Mouse (Mus musculus) brain, adult 10 weeks (tissue): ENCODE measurements around the gene Rpl9-ps6. TPM values are rescaled to one million over a fixed set of nuclear protein-coding genes. Genes with fewer than 3 reads are reported as not detected.

Experiments used
- polyA plus RNA-seq: library from polyadenylated mRNA; stranded (reverse); fragments of 350-450 nt; fragmentation: Illumina TruSeq; extraction: RNeasy Lipid Tissue Mini Kit (QIAGEN cat#74804); gene quantifications from one replicate; pipeline ENCODE4 v1.2.3, GENCODE M21; 2015; ENCODE audit warnings: low read depth, low replicate concordance

Gene Rpl9-ps6
- 52.5 TPM for polyA plus RNA-seq

DNA sequence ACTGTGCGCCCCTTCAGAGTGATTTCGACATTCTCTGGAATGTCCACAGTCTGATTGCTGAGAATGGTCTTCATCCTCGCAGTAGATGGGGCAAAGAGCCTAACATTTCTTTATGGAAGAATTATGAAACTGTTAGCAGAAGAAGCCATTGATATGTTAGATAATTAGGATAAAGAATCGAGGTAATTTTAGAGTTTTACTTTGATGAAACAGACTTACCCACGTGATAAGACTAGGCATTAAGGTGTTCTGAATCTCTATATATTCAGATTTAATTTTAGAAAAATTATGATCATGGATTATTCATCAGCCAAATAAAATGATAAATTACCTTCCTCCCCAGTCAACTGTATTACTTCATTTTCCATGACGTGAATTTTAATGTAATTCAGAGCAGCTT lies at the start of gene Rpl9-ps6:
Gene Rpl9-ps6, minus strand, starts transcription at position 101 of the 400 bp plus-strand sequence.

DNA sequence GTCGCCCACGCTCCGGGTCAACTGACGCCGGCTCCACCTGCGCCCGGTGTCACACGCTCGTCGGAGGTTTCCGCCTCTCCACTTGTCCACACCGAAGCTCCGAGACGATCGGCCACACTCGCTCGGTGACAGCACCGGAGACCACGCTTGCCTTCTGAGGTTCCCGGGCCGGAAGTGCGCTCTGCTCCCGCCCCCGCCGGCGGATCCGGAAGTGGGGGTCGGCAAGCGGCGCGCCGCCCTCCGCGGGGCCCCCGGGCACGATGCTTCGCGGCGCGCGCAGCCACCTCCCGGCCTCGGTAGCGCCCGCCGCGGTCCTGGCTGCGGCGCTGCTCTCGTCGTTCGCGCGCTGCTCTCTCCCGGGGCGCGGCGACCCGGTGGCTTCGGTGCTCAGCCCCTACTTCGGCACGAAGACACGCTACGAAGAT lies 19.3 kb upstream of the Rpl9-ps6 start, which contains the start of gene Minpp1:
Gene Minpp1, plus strand, starts transcription at position 89 of the 425 bp plus-strand sequence.

Other genes starting within 250 kb of the Rpl9-ps6 start
- 36.9 TPM for gene Sgms1, start 76.9 kb downstream of the Rpl9-ps6 start, polyA plus RNA-seq
- gene Minpp1, start 19.2 kb upstream of the Rpl9-ps6 start, polyA plus RNA-seq: 49.2 TPM
- 10.4 TPM for gene Papss2, start 129.2 kb upstream of the Rpl9-ps6 start, polyA plus RNA-seq